Mouse (Mus musculus) cortical plate, adult 2 months (tissue): ENCODE results near the gene Cd28.

Source experiments
- CTCF ChIP-seq: fragments of 200-500 bp; IDR thresholded peaks from 2 replicates; pipeline ENCODE4 v1.5.1; 2011; ENCODE audit warnings: mild to moderate bottlenecking, control low read depth, low read length; ENCODE audit not compliant: insufficient read depth; ENCODE audit errors: extremely low read depth
- POLR2A ChIP-seq: fragments of 200-500 bp; IDR thresholded peaks from 2 replicates; pipeline ENCODE4 v1.6.1; 2011; ENCODE audit warnings: mild to moderate bottlenecking, low read length, control low read depth; ENCODE audit not compliant: insufficient read depth; ENCODE audit errors: extremely low read depth

DNA sequence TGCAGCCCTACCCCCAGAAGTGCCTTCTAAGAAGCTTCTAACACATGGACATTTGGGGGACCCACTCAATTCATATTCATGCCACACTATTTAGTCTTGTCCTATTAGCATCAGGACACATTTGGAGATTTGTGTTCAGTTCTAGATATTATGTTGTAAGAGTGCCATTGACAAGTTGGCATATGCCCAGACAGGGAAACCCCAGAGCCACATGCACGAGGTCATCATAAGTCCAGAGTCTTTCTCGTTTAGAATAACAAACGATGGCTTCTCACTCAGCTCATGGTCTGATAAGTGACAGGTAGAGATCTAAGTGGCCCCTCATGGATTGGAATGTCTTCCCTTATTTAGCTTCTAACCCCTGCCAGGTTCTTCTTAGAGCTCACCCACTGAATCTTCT lies 105.0 kb downstream of the Cd28 start:
- TF ChIP-seq CTCF, result no peak
- no peak for TF ChIP-seq POLR2A
